In genomic region chr17:79699197-79699596, GRCm38 (mm10) we compare ENCODE assay signal across 10 mouse cellular contexts. TPM values are rescaled to one million over a fixed set of nuclear protein-coding genes. Genes with fewer than 3 reads are reported as not detected.
DNase-seq lines count a peak whose midpoint lies in the region; ATAC-seq and TF ChIP-seq lines count a peak whose summit lies in the region.
"Had no signal": no experiment of that assay in that cellular context is flagged by ENCODE, and none has a peak within 500 bp of the region (broad histone marks: within the 10 kb centered on the region; RNA-seq: fewer than 3 reads in every experiment).

No protein-coding gene starts in this region.

- no peak overlapping the region for H3K4me2 ChIP-seq in hindbrain, postnatal 0 days (ENCODE audit: low read depth, low read length)
- H3K4me2 ChIP-seq: midbrain, embryonic 12.5 days had no signal

- H3K27ac ChIP-seq in hindbrain, postnatal 0 days: no peak overlapping the region
- H3K27ac ChIP-seq in hindbrain, embryonic 10.5 days: no peak overlapping the region
- H3K27ac ChIP-seq: midbrain, embryonic 12.5 days had no signal

- no peaks in the 10 kb centered on the region for H3K4me1 ChIP-seq in hindbrain, postnatal 0 days (ENCODE audit: insufficient read depth, low read length)
- no peaks in the 10 kb centered on the region for H3K4me1 ChIP-seq in hindbrain, embryonic 10.5 days (replicated peaks)
- H3K4me1 ChIP-seq in E14TG2a.4 (replicated peaks; ENCODE audit: low read depth, low read length): 0 out of 2 replicates have a peak, but pooled peaks cover 3% of the 10 kb centered on the region
- H3K4me1 ChIP-seq: midbrain, embryonic 12.5 days had no signal

- H3K36me3 ChIP-seq in hindbrain, postnatal 0 days (ENCODE audit: insufficient read depth, low read length): no peaks in the 10 kb centered on the region
- H3K36me3 ChIP-seq in hindbrain, embryonic 10.5 days: no peaks in the 10 kb centered on the region
- no peaks in the 10 kb centered on the region for H3K36me3 ChIP-seq in E14TG2a.4 (ENCODE audit: insufficient read depth, low read length)
- H3K36me3 ChIP-seq: midbrain, embryonic 12.5 days had no signal

- H3K9me3 ChIP-seq in hindbrain, postnatal 0 days (ENCODE audit: low read length): no peaks in the 10 kb centered on the region
- H3K9me3 ChIP-seq in hindbrain, embryonic 10.5 days: no peaks in the 10 kb centered on the region
- no peaks in the 10 kb centered on the region for H3K9me3 ChIP-seq in E14TG2a.4 (ENCODE audit: low read length)
- H3K9me3 ChIP-seq: midbrain, embryonic 12.5 days had no signal

- WGBS in hindbrain, postnatal 0 days: 38% methylated on average over 1 of the region's 1 CpGs
- 34% methylated on average over 1 of the region's 1 CpGs for WGBS in hindbrain, embryonic 10.5 days

- H3K4me3 ChIP-seq in hindbrain, postnatal 0 days (ENCODE audit: low read length): no peak overlapping the region
- no peak overlapping the region for H3K4me3 ChIP-seq in hindbrain, embryonic 10.5 days
- no peak overlapping the region for H3K4me3 ChIP-seq in E14TG2a.4 (replicated peaks; ENCODE audit: low read length)
- H3K4me3 ChIP-seq: midbrain, embryonic 12.5 days had no signal

- TF ChIP-seq CTCF in hindbrain, postnatal 0 days (IDR thresholded peaks at IDR 0.05; ENCODE audit: low read depth): peak; percentile 69
- peak; percentile 30 for TF ChIP-seq CTCF in E14TG2a.4 (conservative IDR thresholded peaks at IDR 0.05; ENCODE audit: low read length)

- no peak overlapping the region for H3K9ac ChIP-seq in hindbrain, postnatal 0 days (replicated peaks; ENCODE audit: low read length)
- H3K9ac ChIP-seq: midbrain, embryonic 12.5 days had no signal

- no peaks in the 10 kb centered on the region for H3K27me3 ChIP-seq in hindbrain, postnatal 0 days (ENCODE audit: insufficient read depth, low read length)
- 0 out of 2 replicates have a peak, but pooled peaks cover 4% of the 10 kb centered on the region for H3K27me3 ChIP-seq in hindbrain, embryonic 10.5 days (ENCODE audit: insufficient read depth, poor library complexity, severe bottlenecking)
- H3K27me3 ChIP-seq in E14TG2a.4 (ENCODE audit: insufficient read depth, low read length): peaks cover 7% of the 10 kb centered on the region; the same call in 1 of the 2 replicates

- ATAC-seq in hindbrain, postnatal 0 days: peak; percentile 45; the same call in 1 of the 2 replicates

- DNase-seq in hindbrain, postnatal 0 days (ENCODE audit: low spot score): peak; percentile 46
- DNase-seq in hindbrain, embryonic 10.5 days (ENCODE audit: low spot score): no peak
- peak; percentile 43 for DNase-seq in R1 (ENCODE audit: low read depth, low spot score)
- peak; percentile 35 to 49 for DNase-seq in kidney, postnatal 4 days
- no peak for DNase-seq in urinary bladder, postnatal 25 days (ENCODE audit: low spot score)
- DNase-seq in frontal cortex, postnatal 14 days (ENCODE audit: low spot score in 2 of 2): no peak
- DNase-seq: gastrocnemius, postnatal 14 days; layer of hippocampus, postnatal 36 days had no signal

RNA-seq across cellular contexts. Expression of gene Cyp1b1, which starts 15.7 kb away (rescaled TPM):
- 6.3 and 12.8 TPM in 2 replicates for total RNA-seq in hindbrain, postnatal 0 days (2014; rRNA removed)
- polyA plus RNA-seq in hindbrain, postnatal 0 days (2015; fragmentation: Nextera tagmentation; extraction: Ambion mirVana): 6.2 and 6.5 TPM in 2 replicates
- polyA plus RNA-seq in hindbrain, embryonic 10.5 days (2016; fragmentation: Nextera tagmentation; extraction: Ambion mirVana): 1.9 and 3.0 TPM in 2 replicates

Comparison
In these comparisons a context has a peak if more than half of its experiments do, and no peak if none do; other contexts are left out.
1. DNase-seq: peak in hindbrain, postnatal 0 days (single experiment), R1 (single experiment) and kidney, postnatal 4 days (2 of 2); none in hindbrain, embryonic 10.5 days (single experiment), urinary bladder, postnatal 25 days (single experiment) and frontal cortex, postnatal 14 days (0 of 2).